Mouse (Mus musculus): ENCODE data around the gene Svbp.

- TF ChIP-seq CTCF (IDR thresholded peaks at IDR 0.05; ENCODE audit: low read depth) = no peak
- no peak for TF ChIP-seq EP300 (IDR thresholded peaks at IDR 0.05; ENCODE audit: low read depth)
These were observed 43.6 kb downstream of the Svbp start for GRCm38 (mm10) chr4:119238661-119239060.

Data from liver, postnatal 0 days (tissue).